Mouse (Mus musculus) bone marrow, adult 2 months (tissue): Measurements from ENCODE around the gene 1700037H04Rik.

Experiments used
- CTCF ChIP-seq: fragments of 200-500 bp; IDR thresholded peaks from 2 replicates; pipeline ENCODE4 v1.5.1; 2011; ENCODE audit warnings: low read length, control low read depth; ENCODE audit not compliant: control insufficient read depth, insufficient read depth
- POLR2A ChIP-seq: fragments of 200-500 bp; IDR thresholded peaks from 2 replicates; pipeline ENCODE4 v1.6.1; 2011; ENCODE audit warnings: low read depth, mild to moderate bottlenecking, control low read depth, low read length, borderline replicate concordance; ENCODE audit not compliant: control insufficient read depth

DNA sequence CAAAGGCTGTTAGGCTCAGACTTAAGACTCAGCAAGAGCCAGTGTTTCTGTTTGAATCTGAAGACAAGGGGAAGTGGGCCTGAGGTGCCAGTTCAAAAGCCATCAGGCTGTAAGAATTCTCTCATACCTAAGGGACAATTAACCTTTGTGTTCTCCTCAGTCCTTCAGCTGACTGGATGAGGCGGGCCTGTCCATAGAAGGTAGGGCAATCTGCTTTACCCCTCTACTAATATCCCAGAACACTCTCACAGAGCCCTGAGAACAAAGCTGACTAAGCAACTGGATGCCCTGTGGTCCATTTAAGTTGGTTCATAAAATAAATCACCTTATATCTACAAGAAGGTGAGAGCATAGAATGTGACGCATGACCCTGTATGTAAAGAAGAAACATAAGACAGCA is 6.3 kb upstream of the 1700037H04Rik start:
- TF ChIP-seq CTCF (no peak), POLR2A (no peak)
